Mouse (Mus musculus): Measurements from ENCODE around the gene Nudt3. TPM values are rescaled to one million over a fixed set of nuclear protein-coding genes. Genes with fewer than 3 reads are reported as not detected.

The Nudt3 gene
- total and polyA plus RNA-seq, 3 experiments: 79.8 to 245 (median 140) TPM

GRCm38 (mm10) chr17:27609576-27609975 is 13.7 kb downstream of the Nudt3 start:
- Histone ChIP-seq H3K4me1 (ENCODE audit: insufficient read depth, low read depth, low read length) (peaks cover 59% of the 10 kb centered on the region), H3K4me3 (ENCODE audit: low read depth, low read length) (no peak overlapping the region), H3K27me3 (ENCODE audit: insufficient read depth, low read length) (no peaks in the 10 kb centered on the region), H3K36me3 (replicated peaks) (peaks cover 89% of the 10 kb centered on the region), H3K9me3 (replicated peaks) (0 out of 2 replicates have a peak, but pooled peaks cover 2% of the 10 kb centered on the region)
- TF ChIP-seq GATA2 (IDR thresholded peaks at IDR 0.05; ENCODE audit: borderline replicate concordance, low read depth, low read length) (no peak), CTCF (IDR thresholded peaks at IDR 0.05; ENCODE audit: low read depth, low read length) (no peak), GATA1 (IDR thresholded peaks at IDR 0.05; ENCODE audit: borderline replicate concordance, low read length) (no peak), POLR2AphosphoS5 (IDR thresholded peaks at IDR 0.05; ENCODE audit: insufficient replicate concordance, low read depth, low read length) (no peak), TAL1 (conservative IDR thresholded peaks at IDR 0.05; ENCODE audit: low read depth, low read length) (no peak)
- DNase-seq (ENCODE audit: low spot score) (no peak), ATAC-seq (ENCODE audit: extremely low read depth, insufficient number of reproducible peaks, low FRiP score, poor library complexity, severe bottlenecking) (no peak)

GRCm38 (mm10) chr17:27603522-27604234 is 19.6 kb downstream of the Nudt3 start:
- ATAC-seq (ENCODE audit: extremely low read depth, insufficient number of reproducible peaks, low FRiP score, poor library complexity, severe bottlenecking) (no peak; the same call in 1 of the 2 replicates), DNase-seq (ENCODE audit: low spot score) (no peak)
- TF ChIP-seq CTCF (IDR thresholded peaks at IDR 0.05; ENCODE audit: low read depth, low read length) (no peak), TAL1 (conservative IDR thresholded peaks at IDR 0.05; ENCODE audit: low read depth, low read length) (0 out of 2 replicates have a peak, but pooled peaks have one; percentile 12)
- Histone ChIP-seq H3K9me3 (replicated peaks) (no peaks in the 10 kb centered on the region), H3K36me3 (replicated peaks) (peaks cover 76% of the 10 kb centered on the region), H3K27me3 (ENCODE audit: insufficient read depth, low read length) (no peaks in the 10 kb centered on the region), H3K4me1 (ENCODE audit: insufficient read depth, low read depth, low read length) (peaks cover 54% of the 10 kb centered on the region), H3K4me3 (ENCODE audit: low read depth, low read length) (no peak overlapping the region)

- ATAC-seq (ENCODE audit: extremely low read depth, insufficient number of reproducible peaks, low FRiP score, poor library complexity, severe bottlenecking) (no peak), DNase-seq (ENCODE audit: low spot score) (no peak)
- Histone ChIP-seq H3K4me1 (ENCODE audit: insufficient read depth, low read depth, low read length) (peaks cover 51% of the 10 kb centered on the region), H3K9me3 (replicated peaks) (no peaks in the 10 kb centered on the region), H3K27me3 (ENCODE audit: insufficient read depth, low read length) (no peaks in the 10 kb centered on the region), H3K4me3 (ENCODE audit: low read depth, low read length) (no peak overlapping the region), H3K36me3 (replicated peaks) (peaks cover 77% of the 10 kb centered on the region)
- TF ChIP-seq GATA1 (IDR thresholded peaks at IDR 0.05; ENCODE audit: borderline replicate concordance, low read length) (no peak), CTCF (IDR thresholded peaks at IDR 0.05; ENCODE audit: low read depth, low read length) (no peak), POLR2AphosphoS5 (IDR thresholded peaks at IDR 0.05; ENCODE audit: insufficient replicate concordance, low read depth, low read length) (no peak), GATA2 (IDR thresholded peaks at IDR 0.05; ENCODE audit: borderline replicate concordance, low read depth, low read length) (no peak), TAL1 (conservative IDR thresholded peaks at IDR 0.05; ENCODE audit: low read depth, low read length) (no peak)
Observed at GRCm38 (mm10) chr17:27603036-27603435, 20.3 kb downstream of the Nudt3 start.

- ATAC-seq (ENCODE audit: extremely low read depth, insufficient number of reproducible peaks, low FRiP score, poor library complexity, severe bottlenecking) (no peak), DNase-seq (ENCODE audit: low spot score) (no peak)
- no peak for TF ChIP-seq GATA2 (IDR thresholded peaks at IDR 0.05; ENCODE audit: borderline replicate concordance, low read depth, low read length)
- no peak for TF ChIP-seq POLR2AphosphoS5 (IDR thresholded peaks at IDR 0.05; ENCODE audit: insufficient replicate concordance, low read depth, low read length)
- no peak for TF ChIP-seq CTCF (IDR thresholded peaks at IDR 0.05; ENCODE audit: low read depth, low read length)
- no peak for TF ChIP-seq TAL1 (conservative IDR thresholded peaks at IDR 0.05; ENCODE audit: low read depth, low read length)
- no peak for TF ChIP-seq GATA1 (IDR thresholded peaks at IDR 0.05; ENCODE audit: borderline replicate concordance, low read length)
- H3K4me3 ChIP-seq (ENCODE audit: low read depth, low read length): no peak overlapping the region
- peaks cover 78% of the 10 kb centered on the region for H3K36me3 ChIP-seq (replicated peaks)
- peaks cover 52% of the 10 kb centered on the region for H3K4me1 ChIP-seq (ENCODE audit: insufficient read depth, low read depth, low read length)
- H3K27me3 ChIP-seq (ENCODE audit: insufficient read depth, low read length): no peaks in the 10 kb centered on the region
- no peaks in the 10 kb centered on the region for H3K9me3 ChIP-seq (replicated peaks)
Observed at GRCm38 (mm10) chr17:27600869-27601268, 22.4 kb downstream of the Nudt3 start.

- TF ChIP-seq POLR2AphosphoS5 (IDR thresholded peaks at IDR 0.05; ENCODE audit: insufficient replicate concordance, low read depth, low read length): no peak
- TF ChIP-seq TAL1 (conservative IDR thresholded peaks at IDR 0.05; ENCODE audit: low read depth, low read length): no peak
- no peak for TF ChIP-seq GATA1 (IDR thresholded peaks at IDR 0.05; ENCODE audit: borderline replicate concordance, low read length)
- TF ChIP-seq CTCF (IDR thresholded peaks at IDR 0.05; ENCODE audit: low read depth, low read length): no peak
- no peak for TF ChIP-seq GATA2 (IDR thresholded peaks at IDR 0.05; ENCODE audit: borderline replicate concordance, low read depth, low read length)
- ATAC-seq (ENCODE audit: extremely low read depth, insufficient number of reproducible peaks, low FRiP score, poor library complexity, severe bottlenecking): no peak
- Histone ChIP-seq H3K36me3 (replicated peaks) (peaks cover 80% of the 10 kb centered on the region), H3K4me3 (ENCODE audit: low read depth, low read length) (no peak overlapping the region), H3K27me3 (ENCODE audit: insufficient read depth, low read length) (no peaks in the 10 kb centered on the region), H3K9me3 (replicated peaks) (no peaks in the 10 kb centered on the region), H3K4me1 (ENCODE audit: insufficient read depth, low read depth, low read length) (peaks cover 53% of the 10 kb centered on the region)
- DNase-seq (ENCODE audit: low spot score): no peak
Observed at GRCm38 (mm10) chr17:27600286-27600685, 23.0 kb downstream of the Nudt3 start.

- H3K36me3 ChIP-seq (replicated peaks): peaks cover 78% of the 10 kb centered on the region
- TF ChIP-seq GATA2 (IDR thresholded peaks at IDR 0.05; ENCODE audit: borderline replicate concordance, low read depth, low read length) (no peak), GATA1 (IDR thresholded peaks at IDR 0.05; ENCODE audit: borderline replicate concordance, low read length) (no peak), TAL1 (conservative IDR thresholded peaks at IDR 0.05; ENCODE audit: low read depth, low read length) (no peak), POLR2AphosphoS5 (IDR thresholded peaks at IDR 0.05; ENCODE audit: insufficient replicate concordance, low read depth, low read length) (no peak), CTCF (IDR thresholded peaks at IDR 0.05; ENCODE audit: low read depth, low read length) (no peak)
Observed at GRCm38 (mm10) chr17:27596376-27597190, 26.7 kb downstream of the Nudt3 start.

More at GRCm38 (mm10) chr17:27596376-27597190, 26.7 kb downstream of the Nudt3 start:
- no peak for DNase-seq (ENCODE audit: low spot score)
- Histone ChIP-seq H3K27me3 (ENCODE audit: insufficient read depth, low read length) (no peaks in the 10 kb centered on the region), H3K4me1 (ENCODE audit: insufficient read depth, low read depth, low read length) (peaks cover 31% of the 10 kb centered on the region), H3K4me3 (ENCODE audit: low read depth, low read length) (no peak overlapping the region), H3K9me3 (replicated peaks) (no peaks in the 10 kb centered on the region)
- no peak for ATAC-seq (ENCODE audit: extremely low read depth, insufficient number of reproducible peaks, low FRiP score, poor library complexity, severe bottlenecking)

Measured in G1E (cell line).